Mouse (Mus musculus): Measurements from ENCODE around the gene A930017K11Rik. TPM values are rescaled to one million over a fixed set of nuclear protein-coding genes. Genes with fewer than 3 reads are reported as not detected.

The A930017K11Rik gene
- total RNA-seq, 1 experiment from 2014 or later: not detected

DNA sequence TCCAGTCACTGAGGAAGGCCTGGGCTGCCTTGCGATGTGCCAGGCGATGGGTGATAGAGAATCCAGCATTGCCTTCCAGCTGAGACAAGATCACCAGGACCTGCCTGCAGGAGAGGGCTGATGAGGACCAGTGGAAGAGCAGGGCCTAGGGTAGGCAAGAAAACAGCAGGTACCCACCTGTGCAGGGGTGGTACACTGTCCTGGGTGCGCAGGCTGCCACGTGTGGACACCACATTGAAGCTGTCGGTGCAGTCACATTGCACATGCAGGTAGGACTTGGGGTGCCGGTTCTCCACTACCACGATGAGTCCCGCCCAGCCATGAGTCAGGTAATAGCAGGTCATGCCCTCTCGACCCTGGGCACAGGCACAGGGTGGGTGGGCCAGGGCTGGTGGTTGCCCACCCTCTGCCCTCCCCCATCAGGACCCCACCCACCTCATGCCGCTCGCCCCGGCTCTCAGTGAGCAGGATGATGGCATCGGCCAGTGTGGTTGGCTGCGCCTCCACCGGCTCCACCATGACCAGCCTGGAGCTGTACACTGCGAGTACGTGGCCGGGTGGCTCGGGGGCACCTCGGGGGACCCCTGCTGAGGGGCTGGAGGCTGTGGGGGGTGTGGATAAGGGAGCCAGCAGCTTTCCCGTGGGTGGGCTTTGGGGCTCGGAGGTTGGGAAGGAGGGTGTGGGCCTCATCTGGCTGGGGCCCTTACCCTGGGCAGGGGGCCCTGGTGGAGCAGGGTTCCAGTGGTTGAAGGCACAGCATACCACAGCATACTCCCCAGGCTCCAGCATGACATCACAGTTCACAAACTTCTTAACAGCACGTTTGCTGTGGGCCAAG lies 7.5 kb upstream of the A930017K11Rik start:
- ATAC-seq (replicated peaks; ENCODE audit: low read depth, poor library complexity, severe bottlenecking): no peak

DNA sequence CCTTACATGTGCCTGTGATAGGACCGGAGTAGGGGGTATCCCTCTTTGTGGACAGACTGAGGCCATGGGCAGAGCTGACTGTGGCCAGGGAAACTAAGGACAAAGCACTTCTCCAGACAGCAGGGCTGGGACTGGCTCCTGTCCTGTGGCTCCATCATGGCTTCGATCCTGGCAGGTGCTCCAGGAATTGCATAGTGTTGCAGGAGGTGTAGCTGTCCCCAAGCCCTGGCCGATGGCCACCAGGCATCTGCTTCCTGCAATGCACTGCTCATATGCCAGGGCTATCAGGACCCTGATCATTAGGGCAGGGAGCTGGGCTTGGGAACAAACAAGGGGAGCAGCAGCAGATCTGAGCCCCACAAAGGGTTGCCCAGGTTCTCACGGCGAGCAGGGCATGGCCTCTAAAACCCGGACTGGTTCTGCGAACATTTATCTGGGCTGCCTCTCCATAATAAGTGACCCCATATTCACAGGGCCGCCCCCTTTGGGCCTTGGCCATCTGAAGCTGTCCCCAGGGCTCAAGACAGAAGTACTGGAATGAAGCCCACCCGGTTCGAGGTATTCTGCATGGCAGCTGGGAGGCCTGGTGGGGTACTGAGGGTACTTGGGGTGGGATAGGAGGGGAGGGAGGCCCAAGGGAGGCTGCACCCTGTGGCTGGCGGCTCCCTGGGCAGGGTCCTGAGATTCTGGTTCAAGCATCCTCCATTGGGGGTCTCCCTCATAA lies 6.6 kb upstream of the A930017K11Rik start:
- no peak for ATAC-seq (replicated peaks; ENCODE audit: low read depth, poor library complexity, severe bottlenecking)

DNA sequence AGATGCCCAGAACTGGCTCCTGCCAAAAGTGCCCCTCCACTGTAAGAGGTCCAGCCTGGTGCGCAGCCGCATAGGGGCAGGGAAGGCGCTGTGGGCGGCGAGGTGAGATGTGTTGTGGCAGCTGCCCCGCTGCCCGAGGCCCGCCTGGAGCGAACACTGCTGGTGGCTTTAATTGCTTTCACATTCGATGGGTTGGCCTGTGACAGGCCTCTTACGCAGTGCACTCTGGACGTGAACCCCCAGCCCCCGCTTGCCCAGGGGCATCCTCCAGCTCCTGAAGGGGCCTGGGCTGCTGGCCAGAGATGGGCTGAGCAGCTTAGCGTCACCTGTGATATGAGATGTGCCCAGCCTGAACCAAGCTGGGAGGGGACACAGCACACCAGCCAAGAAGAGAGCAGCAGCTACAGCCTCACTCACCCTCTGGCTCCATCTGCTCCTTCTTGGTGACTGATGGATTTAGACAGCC lies 5.3 kb upstream of the A930017K11Rik start:
- no peak for ATAC-seq (replicated peaks; ENCODE audit: low read depth, poor library complexity, severe bottlenecking)

DNA sequence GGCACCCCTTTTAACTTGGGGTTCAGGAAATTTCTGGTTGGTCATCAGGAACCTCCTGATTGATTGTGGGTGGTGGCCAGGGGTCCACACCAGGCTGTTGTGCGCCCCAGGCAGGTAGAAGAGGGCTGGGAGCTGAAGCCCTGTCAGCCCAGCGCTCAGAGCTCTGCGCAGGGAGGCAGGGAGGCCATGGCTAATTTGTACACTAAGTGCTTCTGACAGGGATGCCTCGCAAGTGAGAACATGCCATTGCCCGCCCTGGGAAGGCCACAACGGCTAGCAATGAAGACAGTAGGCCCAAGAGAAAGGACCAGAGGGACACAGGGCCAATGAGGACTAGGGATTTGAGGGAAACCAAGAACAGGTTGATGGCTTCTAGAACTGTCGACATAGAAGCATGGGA lies 4.3 kb upstream of the A930017K11Rik start:
- no peak for ATAC-seq (replicated peaks; ENCODE audit: low read depth, poor library complexity, severe bottlenecking)

DNA sequence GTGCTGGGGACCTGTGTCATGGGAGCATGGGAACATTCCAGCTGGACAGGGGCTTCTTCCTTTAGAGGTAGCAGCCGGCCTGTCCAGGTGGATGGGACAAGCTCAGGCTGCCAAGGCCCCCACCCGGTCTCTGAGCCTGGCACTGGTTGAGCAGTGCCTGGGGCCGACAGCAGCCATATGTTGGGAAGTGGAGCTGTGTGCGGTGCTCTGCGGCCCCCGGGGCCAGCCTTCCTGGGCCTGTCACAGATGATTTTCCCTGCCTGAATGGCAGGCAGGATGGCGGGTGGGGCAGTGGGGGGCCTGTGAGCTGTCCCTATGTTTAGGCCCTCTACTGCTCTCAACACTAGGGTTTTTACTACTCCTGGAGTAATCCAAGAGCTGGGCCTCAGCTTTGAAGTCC lies 3.8 kb upstream of the A930017K11Rik start:
- ATAC-seq (replicated peaks; ENCODE audit: low read depth, poor library complexity, severe bottlenecking): no peak

DNA sequence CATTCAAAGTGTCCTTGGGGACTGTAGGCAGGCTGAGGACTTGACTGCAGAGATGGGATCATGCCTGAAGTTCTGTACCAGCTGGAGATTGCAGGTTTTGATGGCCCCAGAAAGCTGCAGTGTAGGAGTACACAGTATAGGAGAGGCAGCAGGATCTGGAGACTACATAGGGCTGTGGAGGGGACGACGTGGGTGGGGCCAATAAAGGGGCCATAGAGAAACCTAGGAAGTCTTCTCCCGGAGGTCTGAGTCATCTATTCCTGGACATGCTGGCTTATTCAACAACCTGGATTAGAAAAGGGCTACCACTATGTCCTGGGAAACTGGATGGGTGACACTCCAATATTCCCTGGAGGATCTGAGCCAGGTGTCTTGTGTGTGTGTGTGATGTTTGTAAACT lies 3.4 kb upstream of the A930017K11Rik start:
- ATAC-seq (replicated peaks; ENCODE audit: low read depth, poor library complexity, severe bottlenecking): no peak

DNA sequence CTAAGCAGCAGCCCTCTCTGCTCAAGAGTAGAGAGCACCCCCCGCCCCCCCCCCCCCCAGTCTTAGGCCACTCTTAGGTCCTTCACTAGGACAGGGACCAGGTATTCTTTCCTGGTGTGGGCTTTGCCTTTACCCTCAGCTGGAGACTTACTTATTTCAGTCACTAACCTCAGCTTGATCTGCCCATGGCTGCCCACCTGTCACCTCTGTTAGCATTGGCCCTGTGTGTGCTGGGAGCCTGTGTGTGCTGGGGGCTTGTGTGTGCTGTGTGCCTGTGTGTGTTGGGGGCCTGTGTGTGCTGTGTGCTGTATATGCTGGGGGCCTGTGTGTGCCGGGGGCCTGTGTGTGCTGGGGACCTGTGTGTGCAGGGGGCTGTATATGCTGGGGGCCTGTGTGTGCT lies 2.3 kb upstream of the A930017K11Rik start:
- no peak for ATAC-seq (replicated peaks; ENCODE audit: low read depth, poor library complexity, severe bottlenecking)

DNA sequence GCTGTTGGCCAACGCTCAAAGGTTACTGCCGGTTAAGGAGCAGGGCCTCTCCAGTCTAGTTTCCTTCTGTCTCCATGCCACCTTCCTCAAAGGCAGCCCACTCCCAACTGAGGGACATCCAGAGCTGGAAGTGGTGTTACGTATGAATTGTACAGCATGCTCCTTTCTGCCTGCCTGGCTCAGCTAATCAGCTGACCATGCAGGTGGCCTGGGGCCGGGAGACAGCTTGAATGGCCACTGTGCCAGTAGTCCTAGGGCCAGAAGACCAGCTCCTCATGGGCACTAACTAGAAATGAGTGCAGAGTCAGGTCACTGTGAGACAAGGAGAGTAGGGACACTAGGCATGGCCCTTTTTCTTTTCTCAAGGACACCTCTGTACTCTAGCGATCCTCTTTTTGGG lies 796 bp upstream of the A930017K11Rik start:
- ATAC-seq (replicated peaks; ENCODE audit: low read depth, poor library complexity, severe bottlenecking): no peak

DNA sequence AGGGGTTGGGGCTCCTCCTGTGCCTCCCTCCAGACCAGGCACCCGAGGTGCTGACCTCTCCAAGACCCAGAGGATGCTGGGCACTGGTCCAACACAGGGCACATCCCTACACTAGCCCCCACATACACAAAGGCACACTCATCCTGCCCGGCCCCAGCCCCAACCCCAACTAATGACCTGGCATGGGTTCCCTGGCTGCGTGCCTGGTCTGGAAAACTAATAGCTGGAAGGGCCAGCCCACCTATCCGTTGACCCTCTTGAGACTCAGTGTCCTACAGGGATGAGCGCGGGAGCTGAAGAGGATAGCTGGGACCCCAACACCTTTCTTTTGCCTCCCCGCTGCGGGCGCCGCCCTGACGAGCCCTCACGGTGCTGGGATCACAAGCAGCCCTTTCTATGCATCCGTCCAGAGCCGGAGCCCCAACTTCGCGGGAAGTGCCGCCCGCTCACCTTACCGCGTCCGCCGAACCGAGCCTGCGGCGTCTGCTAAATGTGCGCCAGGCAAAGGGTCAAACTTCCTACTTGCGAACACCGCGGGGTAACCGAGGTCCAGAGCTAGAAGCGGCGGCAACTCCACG lies 1.1 kb downstream of the A930017K11Rik start:
- ATAC-seq (replicated peaks; ENCODE audit: low read depth, poor library complexity, severe bottlenecking): no peak

DNA sequence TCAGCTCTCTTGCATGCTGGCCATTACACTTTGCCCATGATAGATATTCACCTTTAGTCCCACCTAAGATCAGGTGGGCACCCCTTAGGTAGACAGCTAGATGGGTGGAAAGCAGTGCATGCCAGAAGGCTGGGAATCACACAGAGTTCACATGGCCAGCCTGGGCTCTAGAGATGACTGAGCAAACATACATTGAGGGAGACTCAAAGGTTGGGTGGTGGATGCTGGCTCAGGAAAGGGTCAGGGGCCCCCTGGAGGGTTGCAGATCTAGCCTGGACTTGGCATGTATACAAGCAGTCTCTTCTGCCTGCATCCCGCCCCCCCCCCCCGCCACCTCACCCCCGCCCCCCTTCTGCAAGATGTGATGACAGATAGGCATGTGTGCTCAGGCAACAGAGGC lies 1.7 kb downstream of the A930017K11Rik start:
- ATAC-seq (replicated peaks; ENCODE audit: low read depth, poor library complexity, severe bottlenecking): no peak

DNA sequence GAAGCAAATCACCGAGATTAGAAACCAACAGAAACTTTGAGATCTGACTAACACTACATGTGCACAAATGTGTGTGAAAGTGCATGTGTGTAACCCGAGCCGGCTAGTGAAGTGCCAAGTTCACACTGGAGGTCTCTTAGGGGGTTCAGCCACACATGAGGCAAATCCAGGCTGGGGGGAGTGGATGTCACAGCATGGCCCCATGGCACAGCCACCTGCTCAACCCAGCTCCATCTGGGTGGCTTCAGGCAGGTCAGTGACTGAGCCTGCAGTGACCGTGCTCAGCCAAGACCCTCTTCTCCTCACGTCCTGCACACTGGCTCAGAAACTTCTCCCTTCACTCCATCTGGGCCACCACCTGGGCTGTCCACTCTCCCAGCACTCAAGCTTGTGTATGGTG lies 2.4 kb downstream of the A930017K11Rik start:
- ATAC-seq (replicated peaks; ENCODE audit: low read depth, poor library complexity, severe bottlenecking): no peak

DNA sequence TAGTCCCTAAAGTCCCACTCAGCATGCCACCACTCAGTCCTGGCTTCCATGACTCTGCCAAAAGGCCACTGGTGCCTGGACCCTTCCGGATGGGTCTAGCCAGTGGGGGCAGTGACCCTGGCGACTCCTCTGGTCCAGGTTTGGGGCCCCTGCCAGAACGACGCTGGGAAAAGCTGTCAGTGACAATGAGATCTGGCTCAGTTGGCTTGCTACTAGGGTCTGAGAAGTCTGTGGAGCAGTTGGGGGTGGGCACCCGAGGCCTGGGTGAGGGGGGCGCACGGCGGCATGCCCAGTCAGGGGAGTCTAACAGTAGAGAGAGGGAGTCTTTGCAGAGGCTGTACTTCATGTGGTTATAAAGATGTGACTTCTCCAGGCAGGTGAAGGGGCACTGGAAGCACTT lies 4.3 kb downstream of the A930017K11Rik start:
- ATAC-seq (replicated peaks; ENCODE audit: low read depth, poor library complexity, severe bottlenecking): no peak

DNA sequence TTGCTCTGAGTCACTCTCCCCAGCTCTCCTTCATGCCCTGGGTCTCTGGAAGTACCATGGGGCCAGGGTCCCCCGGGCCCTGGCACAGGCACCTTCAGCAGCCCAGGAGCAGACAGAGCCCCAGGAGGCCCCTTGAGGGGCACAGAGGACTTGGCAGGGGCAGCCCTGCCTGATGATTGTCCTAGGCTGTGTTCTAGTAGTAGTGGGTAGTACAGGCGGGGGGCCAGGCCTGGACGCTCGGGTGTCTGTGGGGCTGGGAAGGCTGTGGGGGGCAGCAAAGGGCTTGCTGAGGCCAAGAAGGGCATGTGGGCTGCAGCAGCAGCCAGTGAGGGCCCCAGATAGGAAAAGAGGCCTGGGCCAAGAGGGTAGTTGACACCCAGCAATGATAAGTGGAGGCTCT lies 4.8 kb downstream of the A930017K11Rik start:
- no peak for ATAC-seq (replicated peaks; ENCODE audit: low read depth, poor library complexity, severe bottlenecking)

DNA sequence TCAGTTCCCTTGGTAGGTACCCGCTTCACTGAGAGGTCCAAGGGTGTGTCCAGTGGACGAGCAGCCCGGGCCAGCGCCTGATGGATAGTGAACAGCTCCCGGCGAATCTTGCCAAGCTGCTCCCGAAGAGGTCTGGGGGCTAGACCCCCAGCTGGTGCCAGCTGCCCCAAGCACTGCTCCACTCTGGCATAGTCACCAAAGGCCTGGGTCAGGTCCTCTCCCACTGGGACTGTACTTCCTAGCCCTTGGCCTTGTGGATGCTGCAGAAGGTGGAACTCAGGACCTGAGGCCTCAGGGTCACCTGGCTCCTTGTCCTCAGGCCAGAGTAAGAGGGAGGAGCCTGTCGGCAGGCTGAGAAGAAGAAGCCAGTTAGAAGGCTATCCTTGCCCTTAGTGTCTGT lies 5.5 kb downstream of the A930017K11Rik start:
- no peak for ATAC-seq (replicated peaks; ENCODE audit: low read depth, poor library complexity, severe bottlenecking)

DNA sequence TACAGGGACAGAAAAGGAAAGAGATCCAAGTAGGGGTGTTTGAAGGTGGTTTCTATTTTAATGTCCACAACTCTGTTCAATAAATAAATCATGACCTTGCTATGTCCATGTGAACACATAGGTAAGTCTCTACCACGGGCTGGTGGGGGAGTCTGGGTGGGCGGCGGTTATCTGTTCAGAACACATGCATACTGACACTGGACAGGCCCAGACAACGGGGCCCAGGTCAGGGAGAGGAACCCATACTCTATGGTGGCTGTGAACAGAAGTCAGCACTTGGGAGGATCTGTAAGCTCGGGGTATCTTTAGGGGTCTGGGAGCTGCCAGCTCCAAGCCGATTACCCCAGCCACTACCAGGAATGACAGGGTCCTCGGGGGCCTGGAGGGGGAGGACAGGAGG lies 6.0 kb downstream of the A930017K11Rik start:
- no peak for ATAC-seq (replicated peaks; ENCODE audit: low read depth, poor library complexity, severe bottlenecking)

DNA sequence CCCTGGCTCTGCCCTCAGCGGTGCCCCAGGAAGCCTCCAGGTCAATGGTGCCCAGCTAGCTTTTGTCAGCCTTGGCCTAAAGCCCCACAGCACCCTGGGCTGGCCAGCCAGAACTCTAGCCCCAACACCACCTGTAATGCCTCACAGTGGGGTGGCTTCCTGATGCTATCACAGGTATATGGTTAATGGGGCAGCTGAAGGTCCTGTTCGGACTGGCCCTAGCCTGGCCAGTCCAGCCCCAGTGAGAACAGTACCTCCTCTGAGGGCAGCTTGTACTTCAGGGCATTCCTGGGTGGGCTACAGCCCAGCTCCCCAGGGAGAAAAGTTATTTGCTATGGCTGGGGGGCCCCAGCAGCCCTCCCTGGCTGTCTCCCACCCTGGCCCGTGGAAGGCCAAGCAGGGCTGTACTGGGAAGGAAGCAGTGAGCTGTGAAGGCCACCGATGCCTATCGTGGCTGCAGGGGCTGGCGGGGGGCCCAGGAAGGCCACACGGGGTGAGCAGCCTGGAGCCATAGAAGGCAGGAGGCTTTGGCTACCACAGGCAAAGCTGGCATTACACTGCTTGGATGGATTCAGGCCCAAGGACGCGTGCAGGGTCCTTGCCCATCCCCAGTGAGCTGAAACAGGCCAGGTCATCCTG lies 6.7 kb downstream of the A930017K11Rik start:
- no peak for ATAC-seq (replicated peaks; ENCODE audit: low read depth, poor library complexity, severe bottlenecking)

DNA sequence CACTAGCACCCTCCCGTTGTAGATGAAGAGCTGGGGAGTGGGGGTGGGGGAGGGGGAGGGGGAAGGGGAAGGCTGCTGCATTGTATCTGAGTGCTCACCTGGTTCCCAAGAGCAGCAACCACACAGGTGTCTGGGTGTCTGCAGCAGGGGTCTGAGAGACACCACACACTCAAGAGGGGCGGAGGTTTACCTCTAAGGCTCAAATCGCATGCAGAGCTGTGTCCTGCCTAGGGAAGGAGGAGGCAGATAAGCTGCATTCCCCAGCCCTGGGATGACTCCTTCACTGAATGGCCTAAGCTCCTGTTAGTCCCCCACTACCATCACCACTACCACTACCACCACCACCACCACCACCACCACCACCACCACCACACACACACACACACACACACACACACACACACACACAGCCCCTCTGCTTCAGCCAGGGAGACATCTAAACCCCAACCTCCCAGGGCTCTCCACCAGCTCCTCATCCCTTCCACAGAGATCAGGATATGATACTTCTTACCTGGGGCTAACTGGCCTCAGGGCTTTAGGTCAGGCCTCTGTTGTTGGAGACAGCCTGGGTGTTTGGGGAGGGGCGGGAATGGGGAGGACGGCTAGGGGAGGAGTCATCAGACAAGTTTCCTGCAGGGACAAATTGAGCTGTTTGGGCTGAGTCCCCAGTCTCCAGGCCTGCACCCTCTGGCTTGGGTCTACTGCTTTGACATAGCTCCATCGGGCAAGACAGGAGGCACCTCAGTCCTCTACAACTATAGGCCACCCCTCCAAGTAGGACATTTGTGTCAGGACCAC lies 7.8 kb downstream of the A930017K11Rik start, which contains the start of the genes Pigq and Nhlrc4:
Pigq (minus strand) TSS at position 571 of the 798 bp plus-strand sequence.
Nhlrc4 (minus strand) TSS at position 596 of the 798 bp plus-strand sequence.
- no peak for ATAC-seq (replicated peaks; ENCODE audit: low read depth, poor library complexity, severe bottlenecking)

DNA sequence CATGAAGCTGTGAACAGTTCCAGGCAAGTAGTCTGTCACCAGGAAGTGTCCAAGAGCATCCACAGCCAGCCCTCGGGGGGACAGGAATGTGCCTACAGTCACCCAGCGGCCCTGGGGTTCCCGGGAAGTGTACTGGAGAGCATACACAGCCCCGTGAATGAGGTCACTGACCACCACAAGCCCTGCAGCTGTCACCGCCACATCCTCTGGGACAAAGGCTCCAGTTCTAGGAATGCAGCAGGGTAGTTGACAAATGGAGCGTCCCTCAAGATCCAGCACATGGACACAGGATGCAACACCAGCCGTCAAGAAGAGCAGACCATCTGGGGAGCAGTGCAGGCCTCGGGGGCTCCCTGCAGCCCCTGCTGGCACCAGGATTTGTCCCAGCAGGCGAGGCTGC lies 8.6 kb downstream of the A930017K11Rik start:
- ATAC-seq (replicated peaks; ENCODE audit: low read depth, poor library complexity, severe bottlenecking): no peak

DNA sequence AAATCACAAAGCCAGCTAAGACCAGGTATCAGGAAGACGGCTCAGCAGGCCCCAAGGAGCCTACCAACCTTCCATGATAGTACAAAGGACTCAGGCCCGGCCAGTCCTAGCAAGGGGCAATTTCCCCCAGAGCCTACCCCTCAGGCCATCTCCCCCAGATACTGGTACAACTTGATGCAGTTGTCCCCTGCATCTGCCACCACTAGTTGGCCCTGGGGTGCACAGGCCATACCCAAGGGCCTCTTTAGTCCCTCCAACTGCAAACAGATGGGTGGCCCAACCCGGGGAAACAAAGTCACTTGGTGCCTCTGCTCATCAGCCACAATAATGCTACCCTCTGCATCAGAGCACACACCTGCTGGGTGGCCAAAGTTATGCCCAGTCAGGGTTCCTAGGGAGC lies 9.1 kb downstream of the A930017K11Rik start:
- ATAC-seq (replicated peaks; ENCODE audit: low read depth, poor library complexity, severe bottlenecking): no peak

All from common myeloid progenitor, adult 5-6 weeks (primary cell).